ENCODE assay signal across 9 mouse cellular contexts in genomic region chr9:123531234-123531633, GRCm38 (mm10). TPM values are rescaled to one million over a fixed set of nuclear protein-coding genes. Genes with fewer than 3 reads are reported as not detected.
A peak's percentile ranks its signal among the peaks of the same experiment; 100 is the strongest.
DNase-seq lines count a peak whose midpoint lies in the region; ATAC-seq and TF ChIP-seq lines count a peak whose summit lies in the region.
"Had no signal": no experiment of that assay in that cellular context is flagged by ENCODE, and none has a peak within 500 bp of the region (broad histone marks: within the 10 kb centered on the region; RNA-seq: fewer than 3 reads in every experiment).

No protein-coding gene starts in this region.

- no peaks in the 10 kb centered on the region for H3K27me3 ChIP-seq in kidney, postnatal 0 days (ENCODE audit: insufficient read depth, low read length)
- H3K27me3 ChIP-seq in forebrain, embryonic 10.5 days (ENCODE audit: poor library complexity, severe bottlenecking) = no peaks in the 10 kb centered on the region
- H3K27me3 ChIP-seq in intestine, embryonic 16.5 days (replicated peaks; ENCODE audit: control insufficient read depth, insufficient read depth, low read length) = no peaks in the 10 kb centered on the region
- no peaks in the 10 kb centered on the region for H3K27me3 ChIP-seq in midbrain, postnatal 0 days (ENCODE audit: insufficient read depth, low read length)

- H3K9ac ChIP-seq in kidney, postnatal 0 days (ENCODE audit: low read depth, low read length) = no peak overlapping the region; the same call in 1 of the 2 replicates
- H3K9ac ChIP-seq in intestine, embryonic 16.5 days (ENCODE audit: low read depth, low read length) = no peak overlapping the region
- no peak overlapping the region for H3K9ac ChIP-seq in midbrain, postnatal 0 days (replicated peaks; ENCODE audit: low read length, poor library complexity, severe bottlenecking)

- DNase-seq in kidney, postnatal 0 days (ENCODE audit: low spot score) = no peak
- no peak for DNase-seq in kidney, postnatal 36 days
- DNase-seq in forebrain, embryonic 10.5 days (ENCODE audit: extremely low spot score, low spot score) = no peak
- DNase-seq in midbrain, postnatal 0 days (ENCODE audit: low spot score) = no peak
- DNase-seq in embryo, embryonic 10 days (ENCODE audit: low spot score) = no peak
- no peak for DNase-seq in cerebellum, adult 11 months
- DNase-seq: thymus, postnatal 14 days had no signal

- no peak overlapping the region for H3K27ac ChIP-seq in kidney, postnatal 0 days
- no peak overlapping the region for H3K27ac ChIP-seq in forebrain, embryonic 10.5 days
- no peak overlapping the region for H3K27ac ChIP-seq in intestine, embryonic 16.5 days (ENCODE audit: low read length)
- no peak overlapping the region for H3K27ac ChIP-seq in midbrain, postnatal 0 days (ENCODE audit: low read depth, low read length)

- H3K36me3 ChIP-seq in kidney, postnatal 0 days (ENCODE audit: insufficient read depth, low read length) = no peaks in the 10 kb centered on the region
- no peaks in the 10 kb centered on the region for H3K36me3 ChIP-seq in forebrain, embryonic 10.5 days (replicated peaks)
- no peaks in the 10 kb centered on the region for H3K36me3 ChIP-seq in intestine, embryonic 16.5 days (ENCODE audit: control insufficient read depth, insufficient read depth, low read length)
- peaks cover 7% of the 10 kb centered on the region; the same call in 1 of the 2 replicates for H3K36me3 ChIP-seq in midbrain, postnatal 0 days (ENCODE audit: insufficient read depth, low read length)

- H3K4me3 ChIP-seq in kidney, postnatal 0 days (replicated peaks; ENCODE audit: low read depth, low read length) = peak overlapping the region; percentile 93
- peak overlapping the region; percentile 90; the same call in 1 of the 2 replicates for H3K4me3 ChIP-seq in forebrain, embryonic 10.5 days
- H3K4me3 ChIP-seq in intestine, embryonic 16.5 days (ENCODE audit: low read length) = peak overlapping the region; percentile 100; the same call in 1 of the 2 replicates
- H3K4me3 ChIP-seq in midbrain, postnatal 0 days (ENCODE audit: low read depth, low read length) = peak overlapping the region; percentile 98

- H3K4me1 ChIP-seq in kidney, postnatal 0 days (replicated peaks; ENCODE audit: insufficient read depth, low read length) = 0 out of 2 replicates have a peak, but pooled peaks cover 7% of the 10 kb centered on the region
- H3K4me1 ChIP-seq in forebrain, embryonic 10.5 days = peaks cover 29% of the 10 kb centered on the region
- H3K4me1 ChIP-seq in intestine, embryonic 16.5 days (ENCODE audit: control insufficient read depth, insufficient read depth, low read length) = peaks cover 2% of the 10 kb centered on the region; the same call in 1 of the 2 replicates
- peaks cover 10% of the 10 kb centered on the region for H3K4me1 ChIP-seq in midbrain, postnatal 0 days (ENCODE audit: insufficient read depth, low read length)

- TF ChIP-seq CTCF in kidney, postnatal 0 days (IDR thresholded peaks at IDR 0.05; ENCODE audit: low read depth) = no peak
- no peak for TF ChIP-seq CTCF in midbrain, postnatal 0 days (IDR thresholded peaks at IDR 0.05)

- no peak for ATAC-seq in kidney, postnatal 0 days (replicated peaks; ENCODE audit: low FRiP score, low read depth)
- ATAC-seq in intestine, embryonic 16.5 days = no peak
- ATAC-seq in midbrain, postnatal 0 days (ENCODE audit: low FRiP score) = no peak
- ATAC-seq in cerebellum, adult (ENCODE audit: insufficient number of reproducible peaks, low FRiP score, low TSS enrichment) = no peak

- no peaks in the 10 kb centered on the region for H3K9me3 ChIP-seq in kidney, postnatal 0 days (replicated peaks; ENCODE audit: low read length)
- H3K9me3 ChIP-seq in forebrain, embryonic 10.5 days = no peaks in the 10 kb centered on the region
- no peaks in the 10 kb centered on the region for H3K9me3 ChIP-seq in intestine, embryonic 16.5 days (ENCODE audit: control insufficient read depth, low read length)
- H3K9me3 ChIP-seq in midbrain, postnatal 0 days (ENCODE audit: low read length) = no peaks in the 10 kb centered on the region

- peak overlapping the region; percentile 63 for H3K4me2 ChIP-seq in kidney, postnatal 0 days (ENCODE audit: low read length)
- peak overlapping the region; percentile 57 for H3K4me2 ChIP-seq in intestine, embryonic 16.5 days (ENCODE audit: low read depth, low read length)
- H3K4me2 ChIP-seq in midbrain, postnatal 0 days (ENCODE audit: low read depth, low read length, poor library complexity, severe bottlenecking) = peak overlapping the region; percentile 68

RNA-seq across cellular contexts. Expression of gene Sacm1l, which starts 1.7 kb away (rescaled TPM):
- polyA plus RNA-seq in kidney, postnatal 0 days (2015; fragmentation: Nextera tagmentation; extraction: Ambion mirVana) = 55.2 and 59.5 TPM in 2 replicates
- polyA plus RNA-seq in forebrain, embryonic 10.5 days (2016; fragmentation: Nextera tagmentation; extraction: Ambion mirVana) = 40.1 and 42.5 TPM in 2 replicates
- 74.4 and 87.4 TPM in 2 replicates for polyA plus RNA-seq in intestine, embryonic 16.5 days (2015; fragmentation: Nextera tagmentation; extraction: Ambion mirVana)
- total RNA-seq in midbrain, postnatal 0 days (2014; rRNA removed) = 41.7 and 59.8 TPM in 2 replicates
- 35.1 and 35.4 TPM in 2 replicates for polyA plus RNA-seq in midbrain, postnatal 0 days (2015; fragmentation: Nextera tagmentation; extraction: Ambion mirVana)

RNA-seq across cellular contexts. Expression of gene Limd1, which starts 52.7 kb away (rescaled TPM):
- 43.3 and 44.0 TPM in 2 replicates for polyA plus RNA-seq in kidney, postnatal 0 days (2015; fragmentation: Nextera tagmentation; extraction: Ambion mirVana)
- polyA plus RNA-seq in forebrain, embryonic 10.5 days (2016; fragmentation: Nextera tagmentation; extraction: Ambion mirVana) = 55.7 and 57.8 TPM in 2 replicates
- 51.5 and 55.7 TPM in 2 replicates for polyA plus RNA-seq in intestine, embryonic 16.5 days (2015; fragmentation: Nextera tagmentation; extraction: Ambion mirVana)
- 19.6 and 27.5 TPM in 2 replicates for total RNA-seq in midbrain, postnatal 0 days (2014; rRNA removed)
- 7.9 and 8.0 TPM in 2 replicates for polyA plus RNA-seq in midbrain, postnatal 0 days (2015; fragmentation: Nextera tagmentation; extraction: Ambion mirVana)
